Mouse (Mus musculus): ENCODE measurements around the gene Ccdc187. TPM values are rescaled to one million over a fixed set of nuclear protein-coding genes. Genes with fewer than 3 reads are reported as not detected.

Gene Ccdc187
- polyA plus RNA-seq, 2 experiments, result 0.03 to 0.26 TPM

GRCm38 (mm10) chr2:26264646-26265045 lies 29.7 kb downstream of the Ccdc187 start:
- DNase-seq (ENCODE audit: low spot score) (no peak), ATAC-seq (ENCODE audit: low FRiP score, low read depth) (0 out of 2 replicates have a peak, but pooled peaks have one; percentile 8)
- TF ChIP-seq POLR2A (IDR thresholded peaks at IDR 0.05; ENCODE audit: borderline replicate concordance, extremely low read depth, insufficient read depth, insufficient read length), result no peak
- Histone ChIP-seq H3K9me3 (ENCODE audit: control insufficient read depth, low read length) (no peaks in the 10 kb centered on the region), H3K4me2 (replicated peaks; ENCODE audit: low read depth, low read length, severe bottlenecking) (no peak overlapping the region), H3K36me3 (ENCODE audit: control insufficient read depth, insufficient read depth, low read length) (no peaks in the 10 kb centered on the region), H3K4me3 (replicated peaks; ENCODE audit: low read length) (no peak overlapping the region), H3K27ac (replicated peaks; ENCODE audit: low read depth, low read length) (no peak overlapping the region), H3K27me3 (ENCODE audit: control insufficient read depth, insufficient read depth, low read length) (no peaks in the 10 kb centered on the region), H3K9ac (ENCODE audit: low read depth, low read length, severe bottlenecking) (no peak overlapping the region), H3K4me1 (ENCODE audit: control insufficient read depth, insufficient read depth, low read length) (peaks cover 17% of the 10 kb centered on the region)
- 48% methylated on average over 4 of the region's 4 CpGs for WGBS

DNA sequence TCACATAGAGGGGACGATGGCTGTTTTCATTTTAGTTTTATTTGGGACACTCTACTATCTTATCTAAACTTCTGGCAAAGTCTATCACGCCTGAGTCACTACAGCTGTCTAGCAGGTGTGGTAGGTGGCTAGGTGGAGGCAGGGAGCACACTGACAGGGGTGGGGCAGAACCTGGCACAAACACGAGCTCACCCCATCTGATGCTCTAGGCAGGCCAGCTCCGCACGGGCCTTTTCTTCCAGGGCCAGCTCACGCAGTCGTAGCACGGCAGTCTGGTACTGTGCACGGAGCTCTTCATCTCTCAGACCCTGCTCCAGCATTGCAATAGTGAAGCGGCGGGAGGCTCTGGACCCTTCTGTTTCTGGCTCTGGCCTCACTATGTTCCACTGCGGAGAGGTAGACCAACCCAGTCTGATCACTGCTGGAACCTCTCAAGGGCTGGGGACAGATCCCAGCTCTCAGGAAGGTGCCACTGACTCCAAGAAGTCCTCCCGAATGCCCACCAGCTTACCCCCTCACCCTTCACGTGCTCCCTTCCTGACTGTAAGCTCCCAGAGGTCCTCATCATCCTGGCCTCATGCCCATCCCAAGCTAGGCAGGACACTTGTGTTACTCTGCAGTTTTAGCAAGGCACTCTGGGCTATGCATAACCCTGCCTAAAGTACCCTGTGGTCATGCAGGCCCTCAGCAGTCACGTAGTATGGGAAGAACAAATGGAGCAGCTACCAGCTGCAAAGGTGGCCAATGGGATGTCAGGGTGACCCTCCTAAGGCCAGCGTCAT lies 36.9 kb downstream of the Ccdc187 start:
- Histone ChIP-seq H3K9ac (ENCODE audit: low read depth, low read length, severe bottlenecking) (no peak overlapping the region), H3K27me3 (ENCODE audit: control insufficient read depth, insufficient read depth, low read length) (no peaks in the 10 kb centered on the region), H3K36me3 (ENCODE audit: control insufficient read depth, insufficient read depth, low read length) (no peaks in the 10 kb centered on the region), H3K4me1 (ENCODE audit: control insufficient read depth, insufficient read depth, low read length) (no peaks in the 10 kb centered on the region), H3K9me3 (ENCODE audit: control insufficient read depth, low read length) (no peaks in the 10 kb centered on the region), H3K4me3 (replicated peaks; ENCODE audit: low read length) (no peak overlapping the region), H3K4me2 (replicated peaks; ENCODE audit: low read depth, low read length, severe bottlenecking) (no peak overlapping the region), H3K27ac (replicated peaks; ENCODE audit: low read depth, low read length) (no peak overlapping the region)
- DNase-seq (ENCODE audit: low spot score) (no peak), ATAC-seq (ENCODE audit: low FRiP score, low read depth) (no peak)
- WGBS, result 80% methylated on average over 16 of the region's 16 CpGs
- TF ChIP-seq POLR2A (IDR thresholded peaks at IDR 0.05; ENCODE audit: borderline replicate concordance, extremely low read depth, insufficient read depth, insufficient read length), result no peak

DNA sequence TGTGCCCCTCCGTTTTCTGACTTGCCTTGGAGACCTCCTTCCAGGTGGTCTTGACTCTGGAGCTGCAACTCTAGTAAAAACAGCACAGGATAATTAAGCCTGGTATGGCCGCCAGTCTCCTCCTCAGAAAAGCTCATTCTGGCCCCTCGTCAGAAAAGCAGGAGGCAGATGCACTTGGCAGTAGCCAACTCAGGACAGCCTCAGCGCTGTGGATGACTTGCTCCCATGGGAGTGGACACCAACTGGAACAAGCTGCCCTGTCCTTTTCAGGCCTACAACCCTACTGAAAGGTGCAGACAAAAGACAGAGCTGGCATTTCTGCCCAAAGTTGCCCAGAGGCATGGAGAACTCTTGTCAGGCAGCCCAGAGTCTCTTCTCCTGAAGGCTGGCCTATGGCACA lies 39.5 kb downstream of the Ccdc187 start:
- Histone ChIP-seq H3K27me3 (ENCODE audit: control insufficient read depth, insufficient read depth, low read length) (no peaks in the 10 kb centered on the region), H3K36me3 (ENCODE audit: control insufficient read depth, insufficient read depth, low read length) (no peaks in the 10 kb centered on the region), H3K4me2 (replicated peaks; ENCODE audit: low read depth, low read length, severe bottlenecking) (no peak overlapping the region), H3K4me3 (replicated peaks; ENCODE audit: low read length) (no peak overlapping the region), H3K9ac (ENCODE audit: low read depth, low read length, severe bottlenecking) (no peak overlapping the region), H3K9me3 (ENCODE audit: control insufficient read depth, low read length) (no peaks in the 10 kb centered on the region), H3K27ac (replicated peaks; ENCODE audit: low read depth, low read length) (no peak overlapping the region), H3K4me1 (ENCODE audit: control insufficient read depth, insufficient read depth, low read length) (no peaks in the 10 kb centered on the region)
- WGBS, result 46% methylated on average over 4 of the region's 4 CpGs
- ATAC-seq (ENCODE audit: low FRiP score, low read depth) (no peak), DNase-seq (ENCODE audit: low spot score) (no peak)
- no peak for TF ChIP-seq POLR2A (IDR thresholded peaks at IDR 0.05; ENCODE audit: borderline replicate concordance, extremely low read depth, insufficient read depth, insufficient read length)

DNA sequence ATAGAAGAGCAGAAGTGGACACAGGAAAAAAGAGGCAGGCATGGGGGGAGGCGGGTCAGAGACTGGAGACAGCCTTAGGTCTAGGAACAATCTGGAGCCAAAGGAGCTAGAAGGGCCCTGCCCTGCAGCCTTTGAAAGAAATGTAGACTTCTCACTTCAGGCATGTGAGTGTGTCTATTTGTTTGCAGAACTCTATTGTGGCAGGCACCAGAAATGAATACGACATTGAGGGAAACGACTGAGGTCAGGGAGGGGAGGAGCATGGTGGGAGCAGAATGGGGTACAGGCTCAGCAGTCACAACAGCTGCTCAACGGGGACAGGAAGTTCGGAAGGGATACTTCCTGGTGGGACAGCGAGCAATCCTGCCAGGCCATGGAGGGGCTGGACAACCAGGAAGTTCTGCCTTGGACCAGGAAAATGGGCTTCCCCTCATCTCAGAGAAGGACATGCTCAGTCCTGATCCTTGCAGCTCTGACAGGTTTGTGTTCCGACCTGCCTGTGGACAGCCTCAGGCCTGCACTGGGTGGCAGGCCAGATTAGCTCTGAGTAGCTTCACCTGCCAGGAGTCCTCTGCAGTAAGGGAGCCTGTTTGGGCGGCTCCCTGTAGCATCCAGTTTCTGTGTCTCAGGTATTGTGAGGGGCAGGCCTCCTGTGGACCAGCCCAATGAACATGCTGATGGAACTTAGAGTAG lies 41.7 kb downstream of the Ccdc187 start:
- no peak for ATAC-seq (ENCODE audit: low FRiP score, low read depth)
- no peak for DNase-seq (ENCODE audit: low spot score)
- no peak overlapping the region for H3K27ac ChIP-seq (replicated peaks; ENCODE audit: low read depth, low read length)

GRCm38 (mm10) chr2:26247531-26247930 lies 46.8 kb downstream of the Ccdc187 start:
- ATAC-seq (ENCODE audit: low FRiP score, low read depth) (no peak), DNase-seq (ENCODE audit: low spot score) (no peak)
- no peaks in the 10 kb centered on the region for H3K27me3 ChIP-seq (ENCODE audit: control insufficient read depth, insufficient read depth, low read length)
- no peak overlapping the region for H3K4me3 ChIP-seq (replicated peaks; ENCODE audit: low read length)
- H3K36me3 ChIP-seq (ENCODE audit: control insufficient read depth, insufficient read depth, low read length), result no peaks in the 10 kb centered on the region
- no peak overlapping the region for H3K4me2 ChIP-seq (replicated peaks; ENCODE audit: low read depth, low read length, severe bottlenecking)
- no peak overlapping the region for H3K9ac ChIP-seq (ENCODE audit: low read depth, low read length, severe bottlenecking)
- H3K27ac ChIP-seq (replicated peaks; ENCODE audit: low read depth, low read length), result no peak overlapping the region
- H3K4me1 ChIP-seq (ENCODE audit: control insufficient read depth, insufficient read depth, low read length), result no peaks in the 10 kb centered on the region
- 58% methylated on average over 3 of the region's 3 CpGs for WGBS
- no peak for TF ChIP-seq POLR2A (IDR thresholded peaks at IDR 0.05; ENCODE audit: borderline replicate concordance, extremely low read depth, insufficient read depth, insufficient read length)
- H3K9me3 ChIP-seq (ENCODE audit: control insufficient read depth, low read length), result no peaks in the 10 kb centered on the region

More for the DNA sequence above, 41.7 kb downstream of the Ccdc187 start:
- H3K9me3 ChIP-seq (ENCODE audit: control insufficient read depth, low read length), result no peaks in the 10 kb centered on the region
- no peak overlapping the region for H3K9ac ChIP-seq (ENCODE audit: low read depth, low read length, severe bottlenecking)
- H3K4me1 ChIP-seq (ENCODE audit: control insufficient read depth, insufficient read depth, low read length), result no peaks in the 10 kb centered on the region
- 60% methylated on average over 8 of the region's 8 CpGs for WGBS
- H3K4me2 ChIP-seq (replicated peaks; ENCODE audit: low read depth, low read length, severe bottlenecking), result no peak overlapping the region
- no peak overlapping the region for H3K4me3 ChIP-seq (replicated peaks; ENCODE audit: low read length)
- H3K36me3 ChIP-seq (ENCODE audit: control insufficient read depth, insufficient read depth, low read length), result no peaks in the 10 kb centered on the region
- no peaks in the 10 kb centered on the region for H3K27me3 ChIP-seq (ENCODE audit: control insufficient read depth, insufficient read depth, low read length)
- TF ChIP-seq POLR2A (IDR thresholded peaks at IDR 0.05; ENCODE audit: borderline replicate concordance, extremely low read depth, insufficient read depth, insufficient read length), result no peak
